Mouse (Mus musculus): ENCODE data around the gene Cygb.

GRCm38 (mm10) chr11:116687897-116688296 is 33.8 kb upstream of the Cygb start:
- TF ChIP-seq GATA1 (IDR thresholded peaks at IDR 0.05; ENCODE audit: low read length) (no peak), TAL1 (IDR thresholded peaks at IDR 0.05; ENCODE audit: low read length) (no peak)
